Mouse (Mus musculus) lung, postnatal 14 days (tissue): ENCODE data around the gene Kcnh4.
A peak's percentile ranks its signal among the peaks of the same experiment; 100 is the strongest.

Experiments used
- DNase-seq: peaks from one replicate; pipeline ENCODE4 v3.0.0; 2021

The Kcnh4 gene

GRCm38 (mm10) chr11:100759611-100760233, at the start of gene Kcnh4:
Kcnh4 (minus strand) TSS chr11:100759942.
- DNase-seq: peak; percentile 52

- no peak for DNase-seq
Measured at GRCm38 (mm10) chr11:100806380-100807305, 46.9 kb upstream of the Kcnh4 start.

DNA sequence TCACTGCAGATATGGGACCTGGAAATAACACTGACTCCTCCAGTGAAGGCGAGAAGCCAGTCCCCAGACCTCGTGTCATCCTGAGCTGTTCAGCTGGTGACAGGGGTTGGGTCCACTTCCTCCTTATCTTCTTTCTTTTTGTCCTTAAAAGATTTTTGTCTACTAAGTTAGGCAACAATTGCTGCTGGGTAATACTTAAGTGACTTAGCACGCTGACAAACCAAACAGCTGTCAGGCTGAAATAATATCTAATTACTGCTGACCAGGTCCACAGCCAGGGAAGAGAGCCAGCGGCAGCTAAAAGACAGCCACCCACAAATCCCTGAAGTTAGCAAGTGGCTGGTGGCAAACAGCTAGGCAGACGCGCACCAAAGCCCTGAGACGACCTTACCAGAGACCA, 45.8 kb upstream of the Kcnh4 start:
- no peak for DNase-seq

GRCm38 (mm10) chr11:100804409-100804808, 44.7 kb upstream of the Kcnh4 start:
- no peak for DNase-seq

GRCm38 (mm10) chr11:100799426-100799825, 39.7 kb upstream of the Kcnh4 start:
- no peak for DNase-seq

GRCm38 (mm10) chr11:100796585-100796984, 36.8 kb upstream of the Kcnh4 start:
- DNase-seq: no peak

DNA sequence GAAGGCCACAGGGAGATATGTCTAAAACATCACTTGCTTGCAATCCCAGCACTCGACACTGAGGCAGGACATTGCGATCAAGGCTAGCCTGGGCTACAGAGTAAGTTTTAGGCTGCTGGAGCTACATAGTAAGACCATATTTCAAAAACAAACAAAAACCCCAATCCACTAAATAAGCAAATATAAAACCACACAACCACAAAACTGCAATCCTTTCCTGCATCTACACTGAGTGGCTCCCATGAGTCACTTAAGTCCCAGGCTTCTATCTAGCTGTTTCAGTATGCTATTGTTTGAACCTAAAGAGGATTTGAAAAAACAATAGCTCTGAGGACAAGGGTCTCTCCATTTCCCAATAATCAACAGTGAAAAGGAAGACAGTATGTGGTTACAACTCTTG, 35.6 kb upstream of the Kcnh4 start:
- no peak for DNase-seq

- DNase-seq: peak; percentile 23
Measured at GRCm38 (mm10) chr11:100791457-100792049, 31.8 kb upstream of the Kcnh4 start.

DNA sequence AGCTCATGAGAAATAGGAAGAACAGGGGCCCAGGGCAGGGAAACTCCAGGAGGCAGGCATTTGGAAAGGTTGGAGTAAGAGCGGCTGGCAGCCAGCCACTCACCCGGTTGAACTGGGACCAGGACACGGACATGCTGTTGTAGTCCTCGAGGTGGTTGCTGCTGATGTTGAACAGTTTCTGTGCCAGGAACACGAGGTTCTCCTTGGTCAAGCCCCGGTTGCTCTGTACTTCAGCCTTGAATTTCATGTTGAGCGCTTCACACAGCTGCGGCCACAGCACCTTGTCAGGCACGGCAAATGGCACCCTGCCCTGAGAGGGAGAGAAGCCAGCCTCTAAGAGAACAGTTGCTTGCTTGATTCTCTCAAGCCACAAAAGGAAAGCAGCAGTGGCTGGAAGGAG, 30.9 kb upstream of the Kcnh4 start:
- peak; percentile 34 for DNase-seq

DNA sequence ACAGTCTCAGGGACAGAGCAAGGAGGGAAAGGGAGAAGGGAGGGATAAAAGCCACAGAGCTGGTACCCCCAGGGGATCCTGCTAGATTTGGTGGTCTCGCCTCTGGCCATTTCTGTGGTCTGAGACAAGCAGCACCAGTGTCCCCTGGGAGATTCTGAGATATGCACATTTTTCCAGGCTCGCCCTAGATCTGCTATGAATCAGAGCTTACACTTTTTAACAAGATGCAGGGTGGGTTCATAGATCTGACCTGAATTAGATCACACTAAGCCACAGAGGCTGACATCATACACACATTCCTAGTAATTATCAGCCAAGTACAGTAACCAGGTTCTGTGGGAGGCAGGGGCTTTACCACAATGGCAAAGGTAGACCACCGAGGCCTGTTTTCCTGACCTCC, 30.0 kb upstream of the Kcnh4 start:
- DNase-seq: no peak

GRCm38 (mm10) chr11:100785774-100786173, 26.0 kb upstream of the Kcnh4 start:
- no peak for DNase-seq

DNA sequence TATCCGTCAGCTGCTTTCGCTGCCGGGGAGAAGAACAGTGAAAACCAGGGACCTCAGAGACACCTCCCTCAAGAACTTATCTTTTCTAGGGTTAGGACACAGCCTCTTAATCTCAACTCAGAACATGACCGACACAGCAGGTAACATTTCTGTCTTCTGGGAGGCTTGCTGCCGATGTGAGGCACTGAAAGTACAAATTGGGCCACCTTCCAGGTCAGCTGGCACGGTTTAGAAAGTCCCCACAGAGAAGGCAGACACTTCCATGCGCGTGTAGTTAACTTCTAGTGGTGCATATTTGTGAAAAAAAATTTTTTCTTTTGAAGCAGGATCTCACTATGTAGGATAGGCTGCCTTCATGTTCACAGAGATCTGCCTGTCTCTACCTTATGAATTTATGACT, 24.5 kb upstream of the Kcnh4 start:
- DNase-seq: no peak

- no peak for DNase-seq
Measured at GRCm38 (mm10) chr11:100782568-100782967, 22.8 kb upstream of the Kcnh4 start.

GRCm38 (mm10) chr11:100781763-100782475, 22.2 kb upstream of the Kcnh4 start:
- DNase-seq: peak; percentile 18

DNA sequence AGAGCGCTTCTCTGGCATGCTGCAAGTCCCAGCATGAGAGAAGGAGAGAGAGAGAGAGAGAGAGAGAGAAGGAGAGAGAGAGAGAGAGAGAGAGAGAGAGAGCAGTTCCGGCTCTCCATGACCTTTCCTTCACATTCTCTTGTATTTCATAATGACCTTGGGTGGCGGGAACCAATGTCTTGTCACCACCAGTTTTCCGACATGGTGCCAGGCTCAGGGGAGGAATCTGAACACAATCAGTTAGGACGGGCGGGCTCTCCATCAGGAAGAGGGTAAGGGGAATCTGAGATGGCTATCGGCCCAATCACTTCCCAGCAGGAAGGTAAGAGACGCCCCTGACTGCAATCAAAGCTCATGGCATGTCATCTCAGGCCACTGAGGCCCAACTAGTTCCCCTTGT, 20.5 kb upstream of the Kcnh4 start:
- no peak for DNase-seq

- DNase-seq: no peak
Measured at GRCm38 (mm10) chr11:100778069-100778468, 18.3 kb upstream of the Kcnh4 start.

- no peak for DNase-seq
Measured at GRCm38 (mm10) chr11:100775921-100776320, 16.2 kb upstream of the Kcnh4 start.

DNA sequence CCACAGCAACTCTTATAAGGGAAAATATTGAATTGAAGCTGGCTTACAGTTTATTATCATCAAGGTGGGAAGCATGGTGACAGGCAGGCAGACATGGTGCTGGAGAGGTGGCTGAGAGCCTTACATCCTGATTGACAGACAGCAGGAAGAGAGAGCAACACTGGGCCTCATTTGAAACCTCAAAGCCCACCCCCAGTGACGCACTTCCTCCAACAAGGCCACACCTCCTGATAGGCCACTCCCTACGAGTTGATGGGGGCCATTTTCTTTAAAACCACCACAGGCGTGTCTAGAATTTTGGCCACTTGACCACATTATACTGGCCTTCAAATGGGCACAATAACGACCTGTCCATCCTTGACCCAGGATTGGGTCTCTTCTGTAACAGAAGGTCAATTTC, 14.5 kb upstream of the Kcnh4 start:
- DNase-seq: no peak

GRCm38 (mm10) chr11:100770646-100771408, 11.1 kb upstream of the Kcnh4 start, which contains the start of gene Ghdc:
Ghdc (minus strand) TSS chr11:100770957.
- DNase-seq: peak; percentile 86

GRCm38 (mm10) chr11:100769980-100770379, 10.2 kb upstream of the Kcnh4 start:
- no peak for DNase-seq

DNA sequence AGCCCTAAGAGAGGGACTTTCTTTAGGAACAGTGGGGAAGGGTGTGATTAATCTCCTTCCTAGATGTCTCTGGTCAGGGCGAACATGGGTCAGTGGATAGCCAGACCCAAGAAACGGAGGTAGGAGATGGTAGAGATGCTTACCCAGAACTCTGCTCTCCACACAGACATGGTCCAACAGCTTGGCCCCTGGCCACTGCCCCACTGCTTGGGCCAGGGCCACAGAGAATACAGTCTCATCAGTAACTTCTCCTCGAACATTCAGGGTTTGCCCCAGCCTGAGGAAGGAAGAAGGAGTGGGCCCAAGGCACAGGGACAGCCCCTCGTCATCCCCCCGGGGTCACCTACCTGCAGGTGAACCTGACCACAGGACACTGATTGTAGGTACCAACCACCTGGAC, 8.1 kb upstream of the Kcnh4 start:
- DNase-seq: no peak

DNA sequence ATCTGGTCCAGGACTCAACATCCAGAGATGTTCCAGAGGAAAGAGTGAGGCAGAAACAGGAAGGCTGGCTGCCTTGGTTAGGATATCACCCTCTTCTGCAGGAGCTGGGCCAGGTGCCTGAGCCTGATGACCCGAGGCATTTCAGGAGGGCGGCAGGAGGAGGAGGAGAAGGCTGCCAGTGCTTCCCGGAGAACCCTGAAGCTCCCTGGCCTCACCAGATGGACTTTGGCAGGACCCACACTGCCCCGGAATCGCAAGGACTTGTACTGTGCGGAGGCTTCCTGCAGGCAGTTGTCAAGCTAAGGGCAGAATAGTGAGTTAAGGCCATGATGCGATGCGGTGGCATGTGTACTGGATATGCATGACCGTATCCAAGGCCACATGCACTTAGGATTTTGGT, 7.0 kb upstream of the Kcnh4 start:
- DNase-seq: no peak
